8 mouse cellular contexts compared by ENCODE assay signal in genomic region chr17:56162231-56162774, GRCm38 (mm10). TPM values are rescaled to one million over a fixed set of nuclear protein-coding genes. Genes with fewer than 3 reads are reported as not detected.
A peak's percentile ranks its signal among the peaks of the same experiment; 100 is the strongest.
DNase-seq lines count a peak whose midpoint lies in the region; ATAC-seq and TF ChIP-seq lines count a peak whose summit lies in the region.

TSS of gene Tnfaip8l1 (plus strand) at chr17:56162477.

- H3K36me3 ChIP-seq in hindbrain, embryonic 13.5 days, result no peaks in the 10 kb centered on the region

- peak within 1 kb of the TSS; percentile 48 for H3K4me3 ChIP-seq in hindbrain, embryonic 13.5 days

- TF ChIP-seq CTCF in Patski (IDR thresholded peaks at IDR 0.05), result no peak

- no peaks in the 10 kb centered on the region for H3K9me3 ChIP-seq in hindbrain, embryonic 13.5 days

- H3K9ac ChIP-seq in hindbrain, embryonic 13.5 days, result peak within 1 kb of the TSS; percentile 72

- peak; percentile 98 for ATAC-seq in Patski
- peak; percentile 96 for ATAC-seq in hindbrain, embryonic 13.5 days (ENCODE audit: low FRiP score)

- CTCF ChIA-PET in Patski (lab: Charles Lee), result no interaction called here

- H3K27me3 ChIP-seq in Patski, result peaks cover 13% of the 10 kb centered on the region
- H3K27me3 ChIP-seq in hindbrain, embryonic 13.5 days, result peaks cover 37% of the 10 kb centered on the region

- peaks cover 22% of the 10 kb centered on the region for H3K4me1 ChIP-seq in hindbrain, embryonic 13.5 days (replicated peaks)

- peak; percentile 49 for DNase-seq in Patski (ENCODE audit: low read depth, low spot score)
- DNase-seq in cerebellum, postnatal 14 days, result peak; percentile 93 to 96
- peak; percentile 91 to 93 for DNase-seq in frontal cortex, postnatal 14 days (ENCODE audit: low spot score in 2 of 2)
- peak; percentile 86 to 89 for DNase-seq in layer of hippocampus, postnatal 25 days (ENCODE audit: extremely low spot score in 1 of 2, low spot score in 1 of 2)
- peak; percentile 97 for DNase-seq in lung, postnatal 25 days (ENCODE audit: low spot score)
- peak; percentile 93 for DNase-seq in retina, embryonic 14.5 days (ENCODE audit: low spot score)
- peak; percentile 94 for DNase-seq in thymus, postnatal 4 days

- no peak within 1 kb of the TSS for H3K27ac ChIP-seq in hindbrain, embryonic 13.5 days

- peak within 1 kb of the TSS; percentile 68 for H3K4me2 ChIP-seq in hindbrain, embryonic 13.5 days

- POLR2A ChIA-PET in Patski (lab: Charles Lee), result no interaction called here

- under 1% methylated on average over 30 of the region's 30 CpGs for WGBS in hindbrain, embryonic 13.5 days

- in situ Hi-C loops in Patski (cut with MboI; ENCODE audit: low pct_unique_long_range_greater_than_20kb), result loop anchor here (5.0 kb wide), 1 partner anchor 35 kb away; no protein-coding TSS in a partner anchor

RNA-seq across cellular contexts. Expression of gene Tnfaip8l1, which starts in this region (rescaled TPM):
- 2.0 TPM for polyA plus RNA-seq in Patski (2021)
- 7.9 and 9.2 TPM in 2 replicates for polyA plus RNA-seq in hindbrain, embryonic 13.5 days (2015; fragmentation: Nextera tagmentation; extraction: Ambion mirVana)
- total RNA-seq in layer of hippocampus, postnatal 25 days (2021), result 1 to 10 TPM; 5.4 to 6.6 TPM
